Mouse (Mus musculus): Measurements from ENCODE around the gene Gm4187.
"Not testable (repeated sequence)": the region's sequence is repeated elsewhere in the genome, so short reads cannot be mapped to it uniquely, and the experiment has no call there.

Gene Gm4187

GRCm38 (mm10) chr7:22329617-22330016 lies at the start of gene Gm4187:
Gene Gm4187, minus strand, starts transcription at chr7:22329717.
- not testable (repeated sequence) for DNase-seq

DNA sequence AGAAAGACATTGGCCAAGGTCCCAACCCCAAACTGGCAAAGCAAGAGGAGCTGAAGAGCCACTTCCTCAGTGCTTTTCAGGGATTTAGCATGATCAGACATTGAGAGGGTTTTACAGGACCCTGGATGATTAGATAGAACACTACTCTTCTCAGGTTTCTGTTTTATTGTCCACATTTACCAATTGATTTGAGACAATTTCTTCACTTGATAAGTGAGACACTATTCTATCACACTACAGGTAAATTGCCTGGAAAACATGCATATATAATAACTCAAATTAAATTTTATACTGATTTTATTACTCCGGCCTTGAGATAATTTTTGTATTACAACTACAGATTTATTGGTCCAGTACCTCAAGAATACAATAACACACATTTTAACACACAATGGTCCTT lies 41.4 kb upstream of the Gm4187 start, which contains the start of gene Gm8660:
TSS of gene Gm8660 (minus strand) at position 101 of the 400 bp plus-strand sequence.
- DNase-seq = not testable (repeated sequence)
